In genomic region chr2:135717232-135718134, GRCm38 (mm10) we compare ENCODE assay signal across 9 mouse cellular contexts. TPM values are rescaled to one million over a fixed set of nuclear protein-coding genes. Genes with fewer than 3 reads are reported as not detected.
A peak's percentile ranks its signal among the peaks of the same experiment; 100 is the strongest.
DNase-seq lines count a peak whose midpoint lies in the region; ATAC-seq lines count a peak whose summit lies in the region.
"Had no signal": no experiment of that assay in that cellular context is flagged by ENCODE, and none has a peak within 500 bp of the region (broad histone marks: within the 10 kb centered on the region; RNA-seq: fewer than 3 reads in every experiment).

No protein-coding gene starts in this region.

- no peaks in the 10 kb centered on the region for H3K36me3 ChIP-seq in embryonic facial prominence, embryonic 12.5 days
- H3K36me3 ChIP-seq in heart, embryonic 11.5 days (ENCODE audit: control insufficient read depth, insufficient read depth, low read length) = no peaks in the 10 kb centered on the region
- no peaks in the 10 kb centered on the region for H3K36me3 ChIP-seq in kidney, embryonic 15.5 days
- H3K36me3 ChIP-seq in lung, embryonic 16.5 days (ENCODE audit: control insufficient read depth, insufficient read depth, low read length) = no peaks in the 10 kb centered on the region

- 21% methylated on average over 16 of the region's 16 CpGs for WGBS in embryonic facial prominence, embryonic 12.5 days
- 12% methylated on average over 16 of the region's 16 CpGs for WGBS in heart, embryonic 11.5 days (ENCODE audit: insufficient replicate concordance)
- WGBS in kidney, embryonic 15.5 days = 15% methylated on average over 16 of the region's 16 CpGs
- 14% methylated on average over 16 of the region's 16 CpGs for WGBS in lung, embryonic 16.5 days

- H3K4me2 ChIP-seq in embryonic facial prominence, embryonic 12.5 days (replicated peaks) = peak overlapping the region; percentile 38
- H3K4me2 ChIP-seq in heart, embryonic 11.5 days = peak overlapping the region; percentile 58
- peak overlapping the region; percentile 54 for H3K4me2 ChIP-seq in kidney, embryonic 15.5 days
- H3K4me2 ChIP-seq in lung, embryonic 16.5 days (ENCODE audit: low read depth, low read length) = peak overlapping the region; percentile 45

- no peak for ATAC-seq in embryonic facial prominence, embryonic 12.5 days (ENCODE audit: insufficient number of reproducible peaks, insufficient read depth, low FRiP score, low TSS enrichment)
- 0 out of 2 replicates have a peak, but pooled peaks have one; percentile 7 for ATAC-seq in heart, embryonic 11.5 days (replicated peaks; ENCODE audit: insufficient number of reproducible peaks, low FRiP score, low TSS enrichment)
- peak; percentile 57 for ATAC-seq in kidney, embryonic 15.5 days (replicated peaks; ENCODE audit: low FRiP score)
- ATAC-seq in lung, embryonic 16.5 days (ENCODE audit: low read depth) = peak; percentile 57

- peak; percentile 68 for DNase-seq in adrenal gland, postnatal 14 days
- DNase-seq in adrenal gland, postnatal 4 days (ENCODE audit: low spot score in 2 of 2) = no peak
- DNase-seq in skeletal muscle tissue, adult 2 months (ENCODE audit: low read depth, low spot score) = peak; percentile 53
- DNase-seq in retina, postnatal 1 day = no peak

- H3K4me1 ChIP-seq in embryonic facial prominence, embryonic 12.5 days = peaks cover 10% of the 10 kb centered on the region; the same call in 1 of the 2 replicates
- H3K4me1 ChIP-seq in heart, embryonic 11.5 days (ENCODE audit: control insufficient read depth, insufficient read depth, low read length) = peaks cover 21% of the 10 kb centered on the region
- H3K4me1 ChIP-seq in kidney, embryonic 15.5 days = peaks cover 18% of the 10 kb centered on the region
- H3K4me1 ChIP-seq in lung, embryonic 16.5 days (replicated peaks; ENCODE audit: control insufficient read depth, insufficient read depth, low read length) = peaks cover 8% of the 10 kb centered on the region

- no peaks in the 10 kb centered on the region for H3K27me3 ChIP-seq in embryonic facial prominence, embryonic 12.5 days
- H3K27me3 ChIP-seq in heart, embryonic 11.5 days (ENCODE audit: control insufficient read depth, insufficient read depth, low read length) = no peaks in the 10 kb centered on the region
- no peaks in the 10 kb centered on the region for H3K27me3 ChIP-seq in kidney, embryonic 15.5 days
- H3K27me3 ChIP-seq in lung, embryonic 16.5 days (ENCODE audit: control insufficient read depth, insufficient read depth, low read depth, low read length) = no peaks in the 10 kb centered on the region
- H3K27me3 ChIP-seq: megakaryocyte, embryonic 14.5 days had no signal

- H3K27ac ChIP-seq in embryonic facial prominence, embryonic 12.5 days = no peak overlapping the region
- no peak overlapping the region for H3K27ac ChIP-seq in heart, embryonic 11.5 days (ENCODE audit: low read depth, low read length)
- peak overlapping the region; percentile 29; the same call in 1 of the 2 replicates for H3K27ac ChIP-seq in kidney, embryonic 15.5 days
- peak overlapping the region; percentile 38; the same call in 1 of the 2 replicates for H3K27ac ChIP-seq in lung, embryonic 16.5 days (ENCODE audit: low read length)

- no peaks in the 10 kb centered on the region for H3K9me3 ChIP-seq in embryonic facial prominence, embryonic 12.5 days
- H3K9me3 ChIP-seq in heart, embryonic 11.5 days (replicated peaks; ENCODE audit: control insufficient read depth, low read length) = no peaks in the 10 kb centered on the region
- no peaks in the 10 kb centered on the region for H3K9me3 ChIP-seq in kidney, embryonic 15.5 days (replicated peaks)
- no peaks in the 10 kb centered on the region for H3K9me3 ChIP-seq in lung, embryonic 16.5 days (ENCODE audit: control insufficient read depth, low read length)
- H3K9me3 ChIP-seq: megakaryocyte, embryonic 14.5 days had no signal

- H3K4me3 ChIP-seq in embryonic facial prominence, embryonic 12.5 days = no peak overlapping the region
- H3K4me3 ChIP-seq in heart, embryonic 11.5 days (ENCODE audit: low read depth, low read length) = peak overlapping the region; percentile 14; the same call in 1 of the 2 replicates
- H3K4me3 ChIP-seq in kidney, embryonic 15.5 days (replicated peaks) = peak overlapping the region; percentile 19
- H3K4me3 ChIP-seq in lung, embryonic 16.5 days (ENCODE audit: low read length) = peak overlapping the region; percentile 25
- H3K4me3 ChIP-seq: megakaryocyte, embryonic 14.5 days had no signal

- no peak overlapping the region for H3K9ac ChIP-seq in embryonic facial prominence, embryonic 12.5 days
- 0 out of 2 replicates have a peak overlapping the region, but pooled peaks have one; percentile 22 for H3K9ac ChIP-seq in heart, embryonic 11.5 days (ENCODE audit: low read depth, low read length)
- no peak overlapping the region for H3K9ac ChIP-seq in kidney, embryonic 15.5 days
- H3K9ac ChIP-seq in lung, embryonic 16.5 days (ENCODE audit: low read length) = peak overlapping the region; percentile 42

RNA-seq across cellular contexts. Expression of gene Plcb4, which starts 58.7 kb away (rescaled TPM):
- total RNA-seq in adrenal gland, postnatal 14 days (2021) = 42.5 and 58.3 TPM in 2 replicates
- total RNA-seq in adrenal gland, postnatal 4 days (2021) = 10 to 100 TPM; 55.1 to 60.8 TPM
- polyA plus RNA-seq in embryonic facial prominence, embryonic 12.5 days (2016; fragmentation: Nextera tagmentation; extraction: Ambion mirVana) = 18.4 and 18.7 TPM in 2 replicates
- polyA plus RNA-seq in heart, embryonic 11.5 days (2014; fragmentation: Nextera tagmentation; extraction: Ambion mirVana) = 25.8 and 33.8 TPM in 2 replicates
- polyA plus RNA-seq in kidney, embryonic 15.5 days (2015; fragmentation: Nextera tagmentation; extraction: Ambion mirVana) = 19.0 and 20.9 TPM in 2 replicates
- polyA plus RNA-seq in lung, embryonic 16.5 days (2015; fragmentation: Nextera tagmentation; extraction: Ambion mirVana) = 16.4 and 22.1 TPM in 2 replicates

Comparison
In these comparisons a context has a peak if more than half of its experiments do, and no peak if none do; other contexts are left out.
1. DNase-seq: peak in adrenal gland, postnatal 14 days (single experiment) and skeletal muscle tissue, adult 2 months (single experiment); none in adrenal gland, postnatal 4 days (0 of 2) and retina, postnatal 1 day (single experiment).
2. H3K27ac ChIP-seq: peak in kidney, embryonic 15.5 days (single experiment) and lung, embryonic 16.5 days (single experiment); none in embryonic facial prominence, embryonic 12.5 days (single experiment) and heart, embryonic 11.5 days (single experiment).
3. H3K9ac ChIP-seq: peak in heart, embryonic 11.5 days (single experiment) and lung, embryonic 16.5 days (single experiment); none in embryonic facial prominence, embryonic 12.5 days (single experiment) and kidney, embryonic 15.5 days (single experiment).
4. Peak in every context shown above with its lines, with median percentiles within 50 percentile points of each other: H3K4me2 ChIP-seq.